Mouse (Mus musculus) liver, embryonic 14 days (tissue): ENCODE results near the gene Ppp1r11. TPM values are rescaled to one million over a fixed set of nuclear protein-coding genes. Genes with fewer than 3 reads are reported as not detected.

Source experiments
- polyA plus RNA-seq: library from polyadenylated mRNA; depleted of rRNA; stranded (reverse); fragments of >200 nt; gene quantifications from 2 replicates; pipeline ENCODE4 v1.2.3, GENCODE M21; 2012; rRNA removed

The Ppp1r11 gene
- 31.5 and 32.1 TPM in 2 replicates for polyA plus RNA-seq

GRCm38 (mm10) chr17:36950981-36951947 is at the start of gene Ppp1r11:
TSS of gene Ppp1r11 (minus strand) at chr17:36951741.

GRCm38 (mm10) chr17:37000863-37001262 is 49.3 kb upstream of the Ppp1r11 start, which contains the start of gene Zfp57:
TSS of gene Zfp57 (plus strand) at chr17:37001163.

GRCm38 (mm10) chr17:36989437-36989836 is 37.9 kb upstream of the Ppp1r11 start, which contains the start of gene H2-M5:
TSS of gene H2-M5 (minus strand) at chr17:36989537.

GRCm38 (mm10) chr17:36981221-36981813 is 29.8 kb upstream of the Ppp1r11 start, which contains the start of gene 2410137M14Rik:
TSS of gene 2410137M14Rik (minus strand) at chr17:36981237.

GRCm38 (mm10) chr17:36957999-36958743 is 6.6 kb upstream of the Ppp1r11 start, which contains the start of the genes Znrd1 and Znrd1as:
TSS of gene Znrd1 (minus strand) at chr17:36958559.
TSS of gene Znrd1as (plus strand) at chr17:36958592.

GRCm38 (mm10) chr17:36942791-36943471 is 8.6 kb downstream of the Ppp1r11 start, which contains the start of gene Rnf39:
TSS of gene Rnf39 (plus strand) at chr17:36942918.

Other genes starting within 250 kb of the Ppp1r11 start
- not detected in 2 replicates for gene H2-M10.5, start 178.8 kb downstream of the Ppp1r11 start, polyA plus RNA-seq
- not detected in 2 replicates for gene H2-M10.6, start 139.6 kb downstream of the Ppp1r11 start, polyA plus RNA-seq
- gene Trim26, start 114.6 kb downstream of the Ppp1r11 start, polyA plus RNA-seq: 7.7 and 9.3 TPM in 2 replicates
- 0.24 and 0.33 TPM in 2 replicates for gene Trim15, start 84.5 kb downstream of the Ppp1r11 start, polyA plus RNA-seq
- 96.7 and 131 TPM in 2 replicates for gene Trim10, start 82.2 kb downstream of the Ppp1r11 start, polyA plus RNA-seq
- not detected in 2 replicates for gene Trim40, start 61.6 kb downstream of the Ppp1r11 start, polyA plus RNA-seq
- not detected in 2 replicates for gene Trim31, start 53.6 kb downstream of the Ppp1r11 start, polyA plus RNA-seq
- 0.02 TPM in 1 of 2 replicates, not detected in the other for gene Rnf39, start 8.8 kb downstream of the Ppp1r11 start, polyA plus RNA-seq
- 16.6 and 18.1 TPM in 2 replicates for gene Znrd1, start 6.8 kb upstream of the Ppp1r11 start, polyA plus RNA-seq
- 3.4 and 3.5 TPM in 2 replicates for gene Znrd1as, start 6.9 kb upstream of the Ppp1r11 start, polyA plus RNA-seq
- not detected in 2 replicates for gene 2410137M14Rik, start 29.5 kb upstream of the Ppp1r11 start, polyA plus RNA-seq
- 0.09 and 0.10 TPM in 2 replicates for gene H2-M5, start 37.8 kb upstream of the Ppp1r11 start, polyA plus RNA-seq
- gene Zfp57, start 49.4 kb upstream of the Ppp1r11 start, polyA plus RNA-seq: 4.1 and 4.7 TPM in 2 replicates
- gene Mog, start 71.7 kb upstream of the Ppp1r11 start, polyA plus RNA-seq: not detected in 2 replicates
- gene Gabbr1, start 94.2 kb upstream of the Ppp1r11 start, polyA plus RNA-seq: 2.0 TPM in 2 replicates
- not detected in 2 replicates for gene Olfr90, start 136.8 kb upstream of the Ppp1r11 start, polyA plus RNA-seq
- not detected in 2 replicates for gene Olfr91, start 146.5 kb upstream of the Ppp1r11 start, polyA plus RNA-seq
- not detected in 2 replicates for gene Olfr92, start 168.3 kb upstream of the Ppp1r11 start, polyA plus RNA-seq
- not detected in 2 replicates for gene Olfr93, start 209.8 kb upstream of the Ppp1r11 start, polyA plus RNA-seq
- not detected in 2 replicates for gene Ubd, start 242.2 kb upstream of the Ppp1r11 start, polyA plus RNA-seq
- gene Olfr94, start 249.3 kb upstream of the Ppp1r11 start, polyA plus RNA-seq: not detected in 2 replicates